Comparison of ENCODE assay signal across 11 mouse cellular contexts in the genomic region with DNA sequence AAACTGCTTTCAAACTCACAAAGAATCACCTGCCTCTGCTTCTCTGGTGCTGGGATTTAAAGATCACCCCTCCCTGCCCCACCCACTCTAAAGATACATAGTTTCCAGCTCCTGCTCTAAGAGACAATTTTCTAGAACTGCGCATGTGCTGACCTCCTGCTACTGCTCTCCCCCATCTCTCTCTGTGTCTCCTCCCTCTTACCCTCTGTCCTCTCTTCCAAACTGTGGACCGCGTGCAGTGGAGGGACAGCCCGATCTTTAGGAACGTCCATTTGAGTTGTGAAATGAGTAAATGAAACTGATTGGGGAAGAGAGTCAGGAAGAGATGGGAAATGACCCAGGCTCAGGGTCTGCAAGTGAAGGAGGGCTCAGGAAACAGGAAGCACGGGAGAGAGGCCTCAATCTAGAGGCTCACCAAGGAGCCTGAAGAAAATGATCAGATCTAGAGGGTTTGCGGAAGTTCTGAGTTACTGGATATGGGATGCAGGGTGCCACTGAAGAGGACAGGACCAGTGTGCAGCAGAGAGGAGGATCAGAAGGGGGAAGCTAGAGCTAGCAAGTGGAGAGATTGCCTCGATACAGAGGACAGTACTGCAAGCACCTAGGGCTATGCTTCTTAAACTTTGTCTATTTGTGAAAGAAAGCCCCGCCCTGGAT. TPM values are rescaled to one million over a fixed set of nuclear protein-coding genes. Genes with fewer than 3 reads are reported as not detected.
DNase-seq lines count a peak whose midpoint lies in the region; ATAC-seq and TF ChIP-seq lines count a peak whose summit lies in the region.
"Had no signal": no experiment of that assay in that cellular context is flagged by ENCODE, and none has a peak within 500 bp of the region (broad histone marks: within the 10 kb centered on the region; RNA-seq: fewer than 3 reads in every experiment).

No protein-coding gene starts in this region.

- no peak for TF ChIP-seq EP300 in heart, postnatal 0 days (IDR thresholded peaks at IDR 0.05; ENCODE audit: low read depth)

- H3K9ac ChIP-seq in heart, embryonic 13.5 days, result peak overlapping the region; percentile 56
- H3K9ac ChIP-seq in heart, postnatal 0 days (replicated peaks; ENCODE audit: low read depth, low read length), result no peak overlapping the region
- peak overlapping the region; percentile 60 for H3K9ac ChIP-seq in liver, embryonic 16.5 days (ENCODE audit: low read depth, low read length)
- H3K9ac ChIP-seq: forebrain, embryonic 15.5 days had no signal

- peak overlapping the region; percentile 46 for H3K27ac ChIP-seq in heart, embryonic 13.5 days (replicated peaks)
- no peak overlapping the region for H3K27ac ChIP-seq in heart, postnatal 0 days (ENCODE audit: low read depth)
- peak overlapping the region; percentile 90 for H3K27ac ChIP-seq in liver, embryonic 16.5 days (ENCODE audit: low read length)
- H3K27ac ChIP-seq: forebrain, embryonic 15.5 days had no signal

- peak overlapping the region; percentile 96 for H3K4me2 ChIP-seq in heart, embryonic 13.5 days
- H3K4me2 ChIP-seq in heart, postnatal 0 days (ENCODE audit: low read depth, low read length), result peak overlapping the region; percentile 99
- peak overlapping the region; percentile 93 for H3K4me2 ChIP-seq in liver, embryonic 16.5 days (ENCODE audit: low read depth, low read length)

- TF ChIP-seq CTCF in heart, postnatal 0 days (IDR thresholded peaks at IDR 0.05; ENCODE audit: low read depth), result no peak

- H3K36me3 ChIP-seq in heart, embryonic 13.5 days, result no peaks in the 10 kb centered on the region
- no peaks in the 10 kb centered on the region for H3K36me3 ChIP-seq in heart, postnatal 0 days (replicated peaks; ENCODE audit: control insufficient read depth, insufficient read depth, low read length)
- no peaks in the 10 kb centered on the region for H3K36me3 ChIP-seq in liver, embryonic 16.5 days (ENCODE audit: control insufficient read depth, insufficient read depth)
- H3K36me3 ChIP-seq: forebrain, embryonic 15.5 days had no signal

- no peak for ATAC-seq in heart, embryonic 13.5 days (ENCODE audit: extremely low read depth, insufficient number of reproducible peaks, low FRiP score, low TSS enrichment)
- no peak for ATAC-seq in heart, postnatal 0 days (ENCODE audit: insufficient read depth, low read depth)
- peak; percentile 52 for ATAC-seq in liver, embryonic 16.5 days (ENCODE audit: low read depth)
- ATAC-seq: forebrain, embryonic 15.5 days; Patski had no signal

- no peaks in the 10 kb centered on the region for H3K9me3 ChIP-seq in heart, embryonic 13.5 days
- H3K9me3 ChIP-seq in heart, postnatal 0 days (replicated peaks; ENCODE audit: control insufficient read depth, low read length), result no peaks in the 10 kb centered on the region
- H3K9me3 ChIP-seq in liver, embryonic 16.5 days (replicated peaks; ENCODE audit: control insufficient read depth, low read length), result no peaks in the 10 kb centered on the region
- H3K9me3 ChIP-seq: forebrain, embryonic 15.5 days had no signal

- intact Hi-C loops in heart, postnatal 25 days (cut with DNase I), result no loop called here

- peak overlapping the region; percentile 70 for H3K4me3 ChIP-seq in heart, embryonic 13.5 days
- no peak overlapping the region for H3K4me3 ChIP-seq in heart, postnatal 0 days (ENCODE audit: low read depth, low read length)
- H3K4me3 ChIP-seq in liver, embryonic 16.5 days (ENCODE audit: low read depth, low read length), result peak overlapping the region; percentile 72

- no peaks in the 10 kb centered on the region for H3K27me3 ChIP-seq in heart, embryonic 13.5 days (replicated peaks)
- H3K27me3 ChIP-seq in heart, postnatal 0 days (ENCODE audit: control insufficient read depth, insufficient read depth, low read length), result no peaks in the 10 kb centered on the region
- no peaks in the 10 kb centered on the region for H3K27me3 ChIP-seq in liver, embryonic 16.5 days (ENCODE audit: control insufficient read depth, insufficient read depth, low read depth, low read length)
- H3K27me3 ChIP-seq: forebrain, embryonic 15.5 days; Patski had no signal

- no peak for DNase-seq in heart, postnatal 25 days (ENCODE audit: low spot score)
- peak; percentile 71 for DNase-seq in CD4-positive, CD25-positive, alpha-beta regulatory T cell, adult 2 months (ENCODE audit: low read depth, low spot score)
- no peak for DNase-seq in heart, postnatal 0 days (ENCODE audit: low spot score)
- DNase-seq in left cerebral cortex, adult 11 months (ENCODE audit: low spot score), result no peak
- DNase-seq in urinary bladder, postnatal 14 days (ENCODE audit: low spot score), result no peak
- no peak for DNase-seq in urinary bladder, postnatal 36 days (ENCODE audit: low spot score in 2 of 2)

- WGBS in heart, embryonic 13.5 days, result 44% methylated on average over 9 of the region's 9 CpGs
- 52% methylated on average over 9 of the region's 9 CpGs for WGBS in heart, postnatal 0 days
- WGBS in liver, embryonic 16.5 days (ENCODE audit: insufficient replicate concordance), result 8% methylated on average over 9 of the region's 9 CpGs

- H3K4me1 ChIP-seq in heart, embryonic 13.5 days, result peaks cover 40% of the 10 kb centered on the region
- H3K4me1 ChIP-seq in heart, postnatal 0 days (ENCODE audit: control insufficient read depth, insufficient read depth), result 0 out of 2 replicates have a peak, but pooled peaks cover 13% of the 10 kb centered on the region
- peaks cover 69% of the 10 kb centered on the region for H3K4me1 ChIP-seq in liver, embryonic 16.5 days (ENCODE audit: control insufficient read depth, low read depth, low read length)

RNA-seq across cellular contexts. Expression of a gene that starts 2.5 kb away (rescaled TPM):
- polyA plus RNA-seq in heart, embryonic 13.5 days (2015; fragmentation: Nextera tagmentation; extraction: Ambion mirVana), result 63.2 and 72.4 TPM in 2 replicates
- total RNA-seq in heart, postnatal 25 days (2021), result 1 to 10 TPM; 3.6 to 4.3 TPM
- total RNA-seq in heart, postnatal 0 days (2014; rRNA removed; ENCODE audit: low replicate concordance), result 35.8 and 39.2 TPM in 2 replicates
- 27.3 and 28.4 TPM in 2 replicates for polyA plus RNA-seq in heart, postnatal 0 days (2015; fragmentation: Nextera tagmentation; extraction: Ambion mirVana)
- 60.5 and 66.1 TPM in 2 replicates for polyA plus RNA-seq in liver, embryonic 16.5 days (2015; fragmentation: Nextera tagmentation; extraction: Ambion mirVana)

RNA-seq across cellular contexts. Expression of a gene that starts 23.6 kb away (rescaled TPM):
- polyA plus RNA-seq in heart, embryonic 13.5 days (2015; fragmentation: Nextera tagmentation; extraction: Ambion mirVana), result not detected in 2 replicates
- not detected for total RNA-seq in heart, postnatal 25 days (2021)
- not detected in 2 replicates for total RNA-seq in heart, postnatal 0 days (2014; rRNA removed; ENCODE audit: low replicate concordance)
- not detected in 2 replicates for polyA plus RNA-seq in heart, postnatal 0 days (2015; fragmentation: Nextera tagmentation; extraction: Ambion mirVana)
- polyA plus RNA-seq in liver, embryonic 16.5 days (2015; fragmentation: Nextera tagmentation; extraction: Ambion mirVana), result not detected in 2 replicates
- polyA plus RNA-seq: forebrain, embryonic 15.5 days; stomach, embryonic 14.5 days had no signal

RNA-seq across cellular contexts. Expression of a gene that starts 44.6 kb away (rescaled TPM):
- 140 and 150 TPM in 2 replicates for polyA plus RNA-seq in heart, embryonic 13.5 days (2015; fragmentation: Nextera tagmentation; extraction: Ambion mirVana)
- total RNA-seq in heart, postnatal 25 days (2021), result 10 to 100 TPM; 77.8 to 84.2 TPM
- total RNA-seq in heart, postnatal 0 days (2014; rRNA removed; ENCODE audit: low replicate concordance), result 128 and 168 TPM in 2 replicates
- 106 and 112 TPM in 2 replicates for polyA plus RNA-seq in heart, postnatal 0 days (2015; fragmentation: Nextera tagmentation; extraction: Ambion mirVana)
- 100 and 101 TPM in 2 replicates for polyA plus RNA-seq in liver, embryonic 16.5 days (2015; fragmentation: Nextera tagmentation; extraction: Ambion mirVana)
